Mouse (Mus musculus) embryonic facial prominence, embryonic 13.5 days (tissue): Measurements from ENCODE around the gene A730071L15Rik. TPM values are rescaled to one million over a fixed set of nuclear protein-coding genes. Genes with fewer than 3 reads are reported as not detected.

Experiments
- ATAC-seq: fragments of 200-750 bp; cut with Nextera tagmentation; 2 replicates; pipeline ENCODE4 v1.8.0; 2017; ENCODE audit warnings: low read depth; ENCODE audit not compliant: insufficient number of reproducible peaks, insufficient read depth, low FRiP score, low TSS enrichment
- H3K27ac ChIP-seq: fragments of 300-500 bp; sonication (generic); 2 replicates; pipeline ENCODE4 v1.5.1; 2015; ENCODE audit warnings: moderate library complexity, mild to moderate bottlenecking, inconsistent platforms
- H3K27me3 ChIP-seq: fragments of 300-500 bp; sonication (generic); 2 replicates; pipeline ENCODE4 v1.6.1; 2015; ENCODE audit warnings: mild to moderate bottlenecking, inconsistent platforms
- H3K36me3 ChIP-seq: fragments of 300-500 bp; sonication (generic); 2 replicates; pipeline ENCODE4 v1.6.1; 2015; ENCODE audit warnings: mild to moderate bottlenecking, inconsistent platforms
- H3K4me1 ChIP-seq: fragments of 300-500 bp; sonication (generic); 2 replicates; pipeline ENCODE4 v1.6.1; 2015; ENCODE audit warnings: inconsistent platforms
- H3K4me2 ChIP-seq: fragments of 300-500 bp; sonication (generic); 2 replicates; pipeline ENCODE4 v1.6.1; 2015; ENCODE audit warnings: moderate library complexity, mild to moderate bottlenecking, inconsistent platforms
- H3K4me3 ChIP-seq: fragments of 300-500 bp; sonication (generic); 2 replicates; pipeline ENCODE4 v1.5.1; 2015; ENCODE audit warnings: mild to moderate bottlenecking, inconsistent platforms
- H3K9ac ChIP-seq: fragments of 300-500 bp; sonication (generic); 2 replicates; pipeline ENCODE4 v1.6.1; 2015; ENCODE audit warnings: mild to moderate bottlenecking, inconsistent platforms
- H3K9me3 ChIP-seq: fragments of 300-500 bp; sonication (generic); 2 replicates; pipeline ENCODE4 v1.6.1; 2016; ENCODE audit warnings: inconsistent platforms
- WGBS: fragments of 180-500 bp; shearing (Covaris S2); methylation state at CpG from one replicate; pipeline ENCODE4 v1.1.7; 2015; ENCODE audit warnings: mixed read lengths; 5-methylcytosine and 5-hydroxymethylcytosine counted together
- polyA plus RNA-seq: library from polyadenylated mRNA; unstranded; fragments of >200 nt; fragmentation: Nextera tagmentation; extraction: Ambion mirVana; gene quantifications from 2 replicates; pipeline ENCODE4 v1.2.1, GENCODE M21; 2015

A730071L15Rik gene
- polyA plus RNA-seq, 1 experiment from 2014 or later, result 0.38 TPM

DNA sequence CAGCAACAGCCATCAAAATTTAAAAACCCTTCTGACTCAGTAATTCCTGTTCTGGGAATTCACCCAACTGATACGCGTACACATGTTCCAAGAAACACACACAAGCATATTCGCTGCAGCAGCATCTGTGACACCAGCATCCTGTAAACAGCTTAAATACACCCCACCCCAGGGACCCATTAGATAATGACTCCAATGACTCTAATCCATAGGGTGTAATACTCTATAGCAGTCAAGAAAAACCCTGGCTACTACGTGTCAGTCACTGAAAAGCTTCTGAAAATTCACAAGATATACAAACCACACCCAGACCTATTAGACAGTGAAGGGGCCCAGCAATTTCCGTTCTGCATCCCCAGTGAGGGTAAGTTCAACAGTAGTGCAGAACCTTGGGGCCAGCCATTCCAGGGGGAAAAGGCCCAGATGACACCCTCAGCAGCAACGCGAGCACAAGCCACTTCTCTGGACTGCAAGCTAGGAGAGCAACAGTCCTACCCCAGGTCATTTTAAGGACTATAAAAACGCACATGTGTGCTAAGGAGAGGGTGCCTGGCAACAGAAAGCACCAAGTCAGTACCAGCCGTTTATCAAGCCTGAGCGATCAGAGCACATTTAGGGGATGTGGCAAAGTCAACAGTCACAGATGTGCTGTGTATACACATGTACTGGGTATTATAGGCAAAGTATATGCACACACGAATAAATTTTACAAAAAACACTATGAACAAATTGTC lies 15.5 kb upstream of the A730071L15Rik start:
- ATAC-seq, result no peak
- no peak overlapping the region for H3K4me2 ChIP-seq
- H3K4me3 ChIP-seq, result no peak overlapping the region
- H3K9ac ChIP-seq, result no peak overlapping the region
- no peaks in the 10 kb centered on the region for H3K27me3 ChIP-seq
- no peaks in the 10 kb centered on the region for H3K9me3 ChIP-seq
- peaks cover 18% of the 10 kb centered on the region for H3K4me1 ChIP-seq
- H3K27ac ChIP-seq, result no peak overlapping the region
- H3K36me3 ChIP-seq, result peaks cover 14% of the 10 kb centered on the region; the same call in 1 of the 2 replicates
- WGBS, result 77% methylated on average over 11 of the region's 11 CpGs

DNA sequence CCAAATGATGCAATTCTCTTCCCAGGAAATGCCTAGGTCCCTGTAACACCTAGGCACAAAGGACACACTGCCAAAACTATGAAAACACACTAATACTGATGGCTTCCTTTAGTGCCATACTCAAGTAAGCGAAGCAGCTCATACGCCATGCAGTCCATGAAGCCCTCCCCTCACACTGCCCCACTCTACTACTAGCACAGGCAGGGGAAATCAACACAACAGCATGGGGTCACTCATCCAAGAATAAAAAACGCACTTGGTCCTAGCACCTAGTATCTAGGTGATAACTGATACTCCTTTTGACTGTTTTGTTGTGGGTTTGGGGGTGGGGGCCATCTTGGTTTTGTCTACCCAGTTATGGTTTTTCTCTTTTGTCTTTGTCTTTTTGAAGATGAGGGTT lies 12.4 kb upstream of the A730071L15Rik start:
- 89% methylated on average over 3 of the region's 3 CpGs for WGBS
- no peak for ATAC-seq
- Histone ChIP-seq H3K36me3 (peaks cover 26% of the 10 kb centered on the region), H3K4me3 (no peak overlapping the region), H3K27ac (no peak overlapping the region), H3K4me2 (no peak overlapping the region), H3K9me3 (no peaks in the 10 kb centered on the region), H3K27me3 (no peaks in the 10 kb centered on the region), H3K4me1 (peaks cover 10% of the 10 kb centered on the region; the same call in 1 of the 2 replicates), H3K9ac (no peak overlapping the region)

- ATAC-seq, result no peak
- WGBS, result 6% methylated on average over 2 of the region's 2 CpGs
- peaks cover 30% of the 10 kb centered on the region for H3K36me3 ChIP-seq
- H3K4me2 ChIP-seq, result no peak overlapping the region
- no peak overlapping the region for H3K9ac ChIP-seq
- no peaks in the 10 kb centered on the region for H3K27me3 ChIP-seq
- peaks cover 10% of the 10 kb centered on the region; the same call in 1 of the 2 replicates for H3K4me1 ChIP-seq
- H3K27ac ChIP-seq, result no peak overlapping the region
- no peaks in the 10 kb centered on the region for H3K9me3 ChIP-seq
- no peak overlapping the region for H3K4me3 ChIP-seq
Observed at GRCm38 (mm10) chr11:6187878-6188277, 12.0 kb upstream of the A730071L15Rik start.

DNA sequence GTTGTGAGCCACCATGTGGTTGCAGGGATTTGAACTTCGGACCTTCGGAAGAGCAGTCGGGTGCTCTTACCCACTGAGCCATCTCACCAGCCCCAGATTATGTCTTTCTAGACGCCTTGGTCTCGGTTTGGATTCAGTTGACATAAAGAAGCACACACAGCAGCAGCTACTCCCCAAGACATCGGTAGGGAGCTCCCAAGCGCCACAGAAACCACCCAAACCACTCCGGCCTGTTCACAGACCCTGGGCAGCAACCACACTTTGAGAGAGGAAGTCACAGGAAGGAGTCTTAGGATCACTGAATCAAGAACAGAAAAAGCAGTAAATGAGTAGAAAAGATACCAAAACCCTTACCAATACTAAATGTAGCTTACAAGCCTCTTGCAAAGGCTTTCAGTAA lies 3.0 kb upstream of the A730071L15Rik start:
- H3K27me3 ChIP-seq, result no peaks in the 10 kb centered on the region
- H3K36me3 ChIP-seq, result peaks cover 12% of the 10 kb centered on the region
- ATAC-seq, result no peak
- H3K4me2 ChIP-seq, result no peak overlapping the region
- H3K9ac ChIP-seq, result no peak overlapping the region
- H3K9me3 ChIP-seq, result no peaks in the 10 kb centered on the region
- peaks cover 16% of the 10 kb centered on the region for H3K4me1 ChIP-seq
- WGBS, result 90% methylated on average over 8 of the region's 8 CpGs
- no peak overlapping the region for H3K4me3 ChIP-seq
- H3K27ac ChIP-seq, result no peak overlapping the region

DNA sequence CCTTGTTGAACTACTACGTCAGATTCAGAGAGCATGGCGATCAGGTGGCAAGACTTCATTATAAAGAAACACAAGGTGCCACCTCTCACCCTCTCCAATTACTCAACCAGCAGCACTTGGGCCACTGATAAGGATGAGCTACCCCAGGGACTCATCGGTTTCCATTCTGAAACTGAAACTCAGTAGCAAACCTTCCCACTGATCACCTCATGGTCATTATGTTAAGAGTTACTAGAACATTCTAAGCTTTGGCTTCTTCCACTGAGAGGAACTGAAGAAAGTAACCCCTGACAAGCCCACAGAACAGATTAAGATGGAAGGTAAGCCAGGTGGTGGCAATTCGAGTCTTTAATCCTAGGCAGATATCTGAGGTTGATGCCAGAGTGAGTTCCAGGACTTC lies 1.4 kb upstream of the A730071L15Rik start:
- H3K4me1 ChIP-seq, result peaks cover 16% of the 10 kb centered on the region
- no peak for ATAC-seq
- peak overlapping the region; percentile 71 for H3K4me2 ChIP-seq
- peak overlapping the region; percentile 91; the same call in 1 of the 2 replicates for H3K4me3 ChIP-seq
- no peak overlapping the region for H3K27ac ChIP-seq
- H3K36me3 ChIP-seq, result no peaks in the 10 kb centered on the region
- WGBS, result 91% methylated on average over 4 of the region's 4 CpGs
- no peaks in the 10 kb centered on the region for H3K27me3 ChIP-seq
- no peaks in the 10 kb centered on the region for H3K9me3 ChIP-seq
- peak overlapping the region; percentile 91; the same call in 1 of the 2 replicates for H3K9ac ChIP-seq

DNA sequence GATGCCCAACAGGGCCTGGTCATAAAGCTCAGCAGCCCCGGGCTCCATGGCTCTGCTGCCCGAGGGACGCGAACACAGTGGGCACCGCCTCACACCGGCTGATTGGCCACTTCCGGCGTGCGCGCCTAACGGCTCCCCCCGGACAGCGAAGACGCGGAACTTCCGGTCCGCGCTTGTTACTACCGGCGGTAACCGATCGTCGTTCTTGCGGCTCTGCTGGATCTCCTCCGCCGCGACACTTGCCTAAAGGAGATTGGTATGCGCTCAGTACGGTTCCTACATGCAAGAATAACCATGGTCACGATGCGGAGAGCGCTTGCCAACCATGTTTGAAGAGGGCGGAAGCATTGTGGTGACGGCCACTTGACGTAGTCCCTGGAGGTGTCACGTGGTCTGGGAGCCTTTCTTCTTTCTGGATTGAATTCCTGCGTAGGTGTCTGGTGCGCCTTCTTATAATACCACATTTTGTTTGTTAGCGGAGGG lies 299 bp downstream of the A730071L15Rik start, which contains the start of gene Nudcd3:
Gene Nudcd3 (minus strand): TSS at position 329 of the 483 bp plus-strand sequence.
- Histone ChIP-seq H3K27ac (peak within 1 kb of the TSS; percentile 95), H3K36me3 (no peaks in the 10 kb centered on the region), H3K4me2 (peak within 1 kb of the TSS; percentile 71), H3K27me3 (no peaks in the 10 kb centered on the region), H3K4me1 (peaks cover 16% of the 10 kb centered on the region), H3K4me3 (peak within 1 kb of the TSS; percentile 91), H3K9ac (peak within 1 kb of the TSS; percentile 91), H3K9me3 (no peaks in the 10 kb centered on the region)
- WGBS, result under 1% methylated on average over 39 of the region's 39 CpGs
- peak; percentile 89 for ATAC-seq

- Histone ChIP-seq H3K4me2 (peak overlapping the region; percentile 71), H3K36me3 (no peaks in the 10 kb centered on the region), H3K27me3 (no peaks in the 10 kb centered on the region), H3K9me3 (no peaks in the 10 kb centered on the region), H3K4me3 (peak overlapping the region; percentile 91), H3K4me1 (peaks cover 16% of the 10 kb centered on the region), H3K9ac (peak overlapping the region; percentile 91), H3K27ac (peak overlapping the region; percentile 95)
- no peak for ATAC-seq
- WGBS, result 23% methylated on average over 9 of the region's 9 CpGs
Observed at GRCm38 (mm10) chr11:6200570-6200969, 741 bp downstream of the A730071L15Rik start.

- H3K4me2 ChIP-seq, result no peak overlapping the region
- no peaks in the 10 kb centered on the region for H3K4me1 ChIP-seq
- no peak overlapping the region for H3K9ac ChIP-seq
- WGBS, result 85% methylated on average over 2 of the region's 2 CpGs
- no peak overlapping the region for H3K27ac ChIP-seq
- ATAC-seq, result no peak
- no peaks in the 10 kb centered on the region for H3K36me3 ChIP-seq
- H3K27me3 ChIP-seq, result no peaks in the 10 kb centered on the region
- 0 out of 2 replicates have a peak, but pooled peaks cover 3% of the 10 kb centered on the region for H3K9me3 ChIP-seq
- H3K4me3 ChIP-seq, result no peak overlapping the region
Observed at GRCm38 (mm10) chr11:6207090-6207489, 7.3 kb downstream of the A730071L15Rik start.

GRCm38 (mm10) chr11:6208158-6208557 lies 8.3 kb downstream of the A730071L15Rik start:
- 82% methylated on average over 1 of the region's 1 CpGs for WGBS
- Histone ChIP-seq H3K27ac (no peak overlapping the region), H3K9me3 (0 out of 2 replicates have a peak, but pooled peaks cover 3% of the 10 kb centered on the region), H3K36me3 (no peaks in the 10 kb centered on the region), H3K27me3 (no peaks in the 10 kb centered on the region), H3K9ac (no peak overlapping the region), H3K4me2 (no peak overlapping the region), H3K4me3 (no peak overlapping the region), H3K4me1 (no peaks in the 10 kb centered on the region)
- no peak for ATAC-seq

DNA sequence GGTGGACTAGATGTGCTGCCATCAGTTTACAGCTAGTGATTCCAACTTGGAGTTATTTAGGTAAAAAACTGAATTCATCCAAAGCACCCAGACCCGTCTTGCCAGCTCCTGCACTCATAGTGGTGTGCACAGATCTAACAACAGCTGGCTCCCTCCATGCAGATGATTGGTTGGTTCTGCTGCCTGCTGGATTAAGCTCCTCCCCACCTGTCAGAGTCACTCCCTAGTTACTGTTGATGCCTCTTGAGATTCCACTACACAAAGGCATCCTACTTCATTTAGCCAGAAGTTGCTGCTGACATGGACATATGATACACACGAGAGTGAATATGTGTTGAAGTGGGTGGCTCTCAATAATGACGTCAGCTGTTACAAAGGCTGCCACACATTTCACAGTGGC lies 17.0 kb downstream of the A730071L15Rik start:
- H3K9ac ChIP-seq, result no peak overlapping the region
- H3K36me3 ChIP-seq, result no peaks in the 10 kb centered on the region
- H3K4me1 ChIP-seq, result no peaks in the 10 kb centered on the region
- no peak for ATAC-seq
- H3K4me2 ChIP-seq, result no peak overlapping the region
- no peak overlapping the region for H3K27ac ChIP-seq
- no peak overlapping the region for H3K4me3 ChIP-seq
- no peaks in the 10 kb centered on the region for H3K9me3 ChIP-seq
- 40% methylated on average over 3 of the region's 3 CpGs for WGBS
- H3K27me3 ChIP-seq, result no peaks in the 10 kb centered on the region

DNA sequence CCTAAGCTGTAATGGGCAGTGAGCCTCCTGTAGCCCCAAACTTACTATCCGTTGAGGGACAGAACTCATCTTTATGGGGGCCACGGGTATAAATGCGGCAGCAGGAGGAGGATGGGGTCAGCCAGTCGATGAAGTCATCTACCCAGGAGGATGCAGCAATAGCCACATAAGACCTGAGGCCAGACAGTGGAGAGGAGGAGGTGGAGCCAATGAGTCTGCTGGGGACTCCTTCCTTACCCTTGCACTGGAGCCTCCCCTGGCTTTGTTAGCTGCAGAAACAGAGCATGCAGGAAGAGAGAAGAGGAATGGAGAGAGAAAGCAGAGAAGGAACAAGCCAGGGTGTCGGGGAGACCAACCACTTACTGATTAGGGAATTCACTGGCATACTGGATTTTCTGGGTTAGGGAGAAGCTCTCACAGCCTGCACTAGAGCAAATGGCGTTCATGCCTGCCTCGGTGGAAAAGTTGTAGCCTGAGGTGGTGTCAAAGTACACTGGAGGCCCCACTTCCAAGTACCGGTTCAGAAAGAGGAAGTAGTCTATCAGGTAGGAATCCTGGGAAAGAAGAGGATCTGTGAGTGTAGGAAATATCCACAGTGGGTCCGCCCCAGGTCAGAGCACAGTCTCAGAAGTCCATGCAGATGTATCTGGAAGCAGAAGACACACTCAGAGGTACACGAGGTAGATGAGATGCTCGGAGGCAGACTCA lies 18.5 kb downstream of the A730071L15Rik start:
- Histone ChIP-seq H3K36me3 (no peaks in the 10 kb centered on the region), H3K4me2 (no peak overlapping the region), H3K4me3 (no peak overlapping the region), H3K27ac (no peak overlapping the region), H3K9me3 (no peaks in the 10 kb centered on the region), H3K27me3 (no peaks in the 10 kb centered on the region), H3K4me1 (no peaks in the 10 kb centered on the region), H3K9ac (no peak overlapping the region)
- ATAC-seq, result no peak
- 79% methylated on average over 11 of the region's 11 CpGs for WGBS
